Mouse (Mus musculus) spleen, postnatal 14 days (tissue): ENCODE measurements around the gene Tmem270.

Experiments used
- DNase-seq, 2 experiments: peaks; one replicate each; pipeline ENCODE4 v3.0.0; 2021 to 2022; ENCODE audit warnings: low spot score in 2 of 2

Gene Tmem270

GRCm38 (mm10) chr5:134887447-134888335 lies 18.8 kb downstream of the Tmem270 start:
- no peak for DNase-seq

- no peak for DNase-seq
These were observed 23.5 kb downstream of the Tmem270 start for GRCm38 (mm10) chr5:134883077-134883476.

GRCm38 (mm10) chr5:134876801-134877200 lies 29.7 kb downstream of the Tmem270 start:
- no peak for DNase-seq

GRCm38 (mm10) chr5:134875245-134875644 lies 31.3 kb downstream of the Tmem270 start:
- DNase-seq = no peak

GRCm38 (mm10) chr5:134873956-134874879 lies 32.3 kb downstream of the Tmem270 start:
- DNase-seq = no peak

- DNase-seq = no peak
These were observed 33.5 kb downstream of the Tmem270 start for GRCm38 (mm10) chr5:134873034-134873433.

- DNase-seq = no peak
These were observed 33.9 kb downstream of the Tmem270 start for GRCm38 (mm10) chr5:134872597-134872996.

GRCm38 (mm10) chr5:134868506-134868905 lies 38.0 kb downstream of the Tmem270 start:
- DNase-seq = no peak

- no peak for DNase-seq
These were observed 39.0 kb downstream of the Tmem270 start for GRCm38 (mm10) chr5:134867320-134868144.

- DNase-seq = no peak
These were observed 41.4 kb downstream of the Tmem270 start for GRCm38 (mm10) chr5:134865158-134865557.

GRCm38 (mm10) chr5:134861902-134862497 lies 44.5 kb downstream of the Tmem270 start:
- no peak for DNase-seq

GRCm38 (mm10) chr5:134859193-134859592 lies 47.3 kb downstream of the Tmem270 start:
- DNase-seq = no peak

GRCm38 (mm10) chr5:134858378-134858777 lies 48.2 kb downstream of the Tmem270 start:
- no peak for DNase-seq

GRCm38 (mm10) chr5:134852873-134853272 lies 53.7 kb downstream of the Tmem270 start:
- no peak for DNase-seq
